Mouse (Mus musculus): ENCODE measurements around the gene Sat1. TPM values are rescaled to one million over a fixed set of nuclear protein-coding genes. Genes with fewer than 3 reads are reported as not detected.

The Sat1 gene
- total RNA-seq, 2 experiments from 2014 or later = 65.5 to 76.3 TPM

GRCm38 (mm10) chrX:155167667-155168066, 48.6 kb downstream of the Sat1 start:
- no peak for DNase-seq (ENCODE audit: low spot score in 2 of 2)

GRCm38 (mm10) chrX:155166313-155166712, 49.9 kb downstream of the Sat1 start:
- no peak for DNase-seq (ENCODE audit: low spot score in 2 of 2)

GRCm38 (mm10) chrX:155163553-155163952, 52.7 kb downstream of the Sat1 start:
- DNase-seq (ENCODE audit: low spot score in 2 of 2) = no peak

Other genes with a start within 250 kb of the Sat1 start
- gene Magea8, start 220.6 kb downstream of the Sat1 start, total RNA-seq (2021) = not detected
- not detected for gene Magea5, start 153.3 kb downstream of the Sat1 start, total RNA-seq (2021)
- not detected for gene Magea1, start 126.7 kb downstream of the Sat1 start, total RNA-seq (2021)
- not detected for gene Magea2, start 122.8 kb downstream of the Sat1 start, total RNA-seq (2021)
- not detected for gene Cldn34b2, start 88.0 kb downstream of the Sat1 start, total RNA-seq (2021)
- 10 to 100 TPM; 21.9 to 22.0 TPM for gene Acot9, start 46.0 kb upstream of the Sat1 start, total RNA-seq (2021)
- gene Prdx4, start 124.3 kb upstream of the Sat1 start, total RNA-seq (2021) = 10 to 100 TPM; 20.3 to 21.9 TPM